Mouse (Mus musculus): ENCODE measurements around the gene Eif3g.

DNA sequence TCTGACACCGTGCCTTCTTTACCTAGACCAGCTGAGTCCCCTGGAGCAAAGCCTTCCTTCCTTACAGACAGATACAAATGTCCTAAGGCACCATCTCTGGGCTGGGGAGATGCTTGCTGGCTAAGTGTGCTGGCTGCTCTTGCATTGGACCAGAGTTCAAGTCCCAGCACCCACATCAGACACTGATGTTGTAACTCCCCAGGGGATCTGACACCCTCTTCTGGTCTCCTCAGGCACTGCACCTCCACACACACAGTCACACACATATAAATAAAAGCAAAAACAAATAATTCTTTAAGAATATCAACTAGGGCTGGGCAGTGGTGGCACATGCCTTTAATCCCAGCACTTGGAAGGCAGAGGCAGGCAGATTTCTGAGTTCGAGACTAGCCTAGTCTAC is 48.2 kb downstream of the Eif3g start:
- TF ChIP-seq CTCF (IDR thresholded peaks at IDR 0.05; ENCODE audit: low read depth, low read length): no peak
- TF ChIP-seq GATA1 (IDR thresholded peaks at IDR 0.05; ENCODE audit: borderline replicate concordance, low read length): no peak
- no peak for TF ChIP-seq TAL1 (conservative IDR thresholded peaks at IDR 0.05; ENCODE audit: low read depth, low read length)
- no peak for TF ChIP-seq POLR2AphosphoS5 (IDR thresholded peaks at IDR 0.05; ENCODE audit: insufficient replicate concordance, low read depth, low read length)
- no peak for TF ChIP-seq GATA2 (IDR thresholded peaks at IDR 0.05; ENCODE audit: borderline replicate concordance, low read depth, low read length)

Data from G1E (cell line).